Mouse (Mus musculus): Measurements from ENCODE around the gene Gfer. TPM values are rescaled to one million over a fixed set of nuclear protein-coding genes. Genes with fewer than 3 reads are reported as not detected.
"Not testable (repeated sequence)": the region's sequence is repeated elsewhere in the genome, so short reads cannot be mapped to it uniquely, and the experiment has no call there.

The Gfer gene
- total RNA-seq, 4 experiments from 2014 or later = 17.9 to 23.4 (median 21.1) TPM

DNA sequence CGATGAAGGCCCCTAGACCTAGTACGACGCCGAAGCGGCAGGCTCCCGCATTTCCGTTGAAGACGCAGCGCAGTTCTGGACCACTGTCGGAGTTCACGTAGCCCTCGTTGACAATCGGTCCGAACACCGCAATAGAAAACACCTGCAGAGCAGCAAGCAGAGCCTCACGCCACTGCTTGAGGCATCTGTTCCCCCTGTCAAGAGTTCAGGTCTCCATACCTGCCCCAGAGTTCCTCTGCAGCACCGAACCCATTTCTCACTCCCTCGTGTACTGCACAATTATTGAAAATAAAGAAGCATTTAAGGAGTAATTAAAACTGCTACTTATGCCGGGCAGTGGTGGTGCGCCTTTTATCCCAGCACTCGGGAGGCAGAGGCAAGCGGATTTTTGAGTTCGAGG is 8.4 kb downstream of the Gfer start:
- no peak for DNase-seq (ENCODE audit: low spot score in 2 of 2)

DNA sequence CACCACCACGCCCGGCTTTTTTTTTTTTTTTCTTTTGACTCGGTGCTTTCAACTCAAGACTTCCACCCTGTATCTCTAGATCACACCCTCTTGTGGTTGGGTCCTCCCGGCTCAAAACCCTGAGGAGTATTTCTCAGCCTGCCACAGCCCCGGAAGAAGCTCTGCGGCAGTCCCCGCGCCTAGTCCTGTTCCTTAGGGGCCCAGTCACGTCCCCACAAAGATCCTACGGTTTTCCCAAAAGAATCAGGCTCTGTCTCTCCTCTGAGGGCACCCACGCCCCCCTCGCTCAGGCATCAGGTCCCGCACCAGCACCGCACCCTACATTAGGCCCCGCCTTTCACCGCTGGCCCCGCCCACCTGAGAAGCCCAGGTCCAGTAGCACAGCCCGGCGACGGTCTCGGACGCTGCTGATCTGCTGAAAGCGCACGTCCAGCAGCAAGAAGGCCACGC is 8.8 kb downstream of the Gfer start:
- DNase-seq (ENCODE audit: low spot score in 2 of 2) = no peak

DNA sequence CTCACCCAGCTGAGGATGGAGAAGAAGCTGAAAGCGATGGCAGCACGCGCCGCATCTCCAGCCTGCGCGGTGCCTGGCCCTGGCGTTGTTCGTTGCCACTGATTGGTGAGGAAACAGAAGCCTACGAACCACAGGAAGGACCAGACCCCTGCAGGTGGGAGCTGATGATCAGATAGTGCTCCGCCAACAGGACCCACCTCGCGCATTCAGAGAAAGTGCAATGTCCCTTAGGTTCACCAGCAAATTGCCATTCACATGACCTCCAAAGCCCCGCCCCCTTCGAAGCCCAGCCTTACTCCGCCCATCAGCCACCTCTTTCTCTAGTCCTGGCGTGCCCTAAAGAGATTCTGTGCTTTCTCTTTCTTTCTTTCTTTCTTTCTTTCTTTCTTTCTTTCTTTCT is 9.4 kb downstream of the Gfer start:
- no peak for DNase-seq (ENCODE audit: low spot score in 2 of 2)

DNA sequence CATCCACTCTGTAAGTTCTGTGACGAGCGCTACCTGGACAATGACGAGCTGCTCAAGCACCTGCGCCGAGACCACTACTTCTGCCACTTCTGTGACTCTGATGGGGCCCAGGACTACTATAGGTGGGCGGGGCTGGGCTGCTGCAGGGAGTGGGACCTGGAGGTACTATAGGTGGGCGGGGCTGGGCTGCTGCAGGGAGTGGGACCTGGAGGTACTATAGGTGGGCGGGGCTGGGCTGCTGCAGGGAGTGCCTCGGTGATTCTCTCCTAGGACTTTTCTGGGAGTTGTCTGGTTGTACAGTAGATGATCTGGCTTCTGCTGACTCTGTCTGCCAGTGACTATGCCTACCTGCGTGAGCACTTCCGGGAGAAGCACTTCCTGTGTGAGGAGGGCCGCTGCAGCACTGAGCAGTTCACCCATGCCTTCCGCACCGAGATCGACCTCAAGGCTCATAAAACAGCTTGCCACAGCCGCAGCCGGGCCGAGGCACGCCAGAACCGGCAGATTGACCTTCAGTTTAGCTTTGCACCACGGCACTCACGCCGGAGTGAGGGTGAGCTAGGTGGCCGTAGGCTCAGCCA is 18.4 kb downstream of the Gfer start:
- DNase-seq (ENCODE audit: low spot score in 2 of 2) = no peak

DNA sequence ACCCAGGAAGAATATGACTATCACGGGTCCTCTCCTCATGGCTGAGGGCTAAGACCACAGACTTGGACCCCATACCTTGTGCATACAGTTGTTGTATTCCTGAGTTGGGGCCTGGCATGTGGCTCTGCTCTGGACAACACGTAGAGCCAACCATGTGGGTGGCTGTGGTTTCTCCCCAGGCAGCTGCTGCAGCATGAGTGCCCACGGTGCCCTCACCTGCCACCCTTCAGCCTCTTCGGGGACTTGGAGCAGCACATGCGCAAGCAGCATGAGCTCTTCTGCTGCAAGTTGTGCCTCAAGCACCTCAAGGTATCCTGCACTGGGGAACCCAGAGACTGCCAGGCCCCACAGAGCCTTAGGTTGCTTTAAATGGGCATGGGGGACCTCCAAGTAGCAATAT is 19.1 kb downstream of the Gfer start:
- DNase-seq (ENCODE audit: low spot score in 2 of 2) = no peak

DNA sequence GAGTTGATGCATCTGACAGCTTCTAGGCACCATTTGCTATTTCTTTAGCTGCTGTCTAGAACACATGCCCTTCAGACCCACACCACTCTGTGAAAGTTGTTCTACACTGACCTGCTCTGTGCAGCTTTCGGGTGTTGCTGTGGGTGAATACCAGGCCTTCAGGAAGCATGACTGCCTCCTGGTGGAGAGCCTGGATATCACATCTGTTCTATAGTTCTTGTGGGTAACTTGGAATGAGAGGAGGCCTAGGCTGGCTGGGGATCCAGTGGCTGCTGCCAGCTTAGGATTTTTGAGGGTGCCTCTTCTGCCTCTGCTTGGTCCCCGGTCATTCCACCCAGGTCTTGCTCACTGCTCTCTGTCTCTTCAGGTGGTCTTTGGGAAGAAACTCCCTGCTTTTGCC is 19.8 kb downstream of the Gfer start:
- DNase-seq (ENCODE audit: low spot score in 2 of 2) = peak in 1 of 2 experiments; percentile 72

DNA sequence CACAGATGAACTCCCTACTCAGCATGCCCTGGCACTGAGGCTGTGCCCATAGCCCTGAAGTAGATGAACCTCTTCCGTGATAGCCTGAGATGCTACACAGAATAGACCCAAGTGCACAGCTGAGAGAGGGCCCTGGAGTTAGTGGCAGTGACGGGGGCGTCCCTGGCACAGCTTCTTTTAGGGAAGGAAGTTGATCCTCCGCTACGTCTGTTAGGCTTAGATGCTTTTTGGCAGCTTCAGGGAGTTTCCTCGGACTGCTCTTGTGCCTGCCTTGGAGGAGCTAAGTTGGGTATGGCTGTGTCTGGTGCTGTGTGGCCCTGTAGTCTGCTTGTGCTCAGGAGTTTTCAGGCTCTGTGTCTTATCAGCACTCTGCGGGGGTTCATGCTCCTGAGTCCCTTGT is 21.7 kb downstream of the Gfer start:
- DNase-seq (ENCODE audit: low spot score in 2 of 2) = peak in 1 of 2 experiments; percentile 58

DNA sequence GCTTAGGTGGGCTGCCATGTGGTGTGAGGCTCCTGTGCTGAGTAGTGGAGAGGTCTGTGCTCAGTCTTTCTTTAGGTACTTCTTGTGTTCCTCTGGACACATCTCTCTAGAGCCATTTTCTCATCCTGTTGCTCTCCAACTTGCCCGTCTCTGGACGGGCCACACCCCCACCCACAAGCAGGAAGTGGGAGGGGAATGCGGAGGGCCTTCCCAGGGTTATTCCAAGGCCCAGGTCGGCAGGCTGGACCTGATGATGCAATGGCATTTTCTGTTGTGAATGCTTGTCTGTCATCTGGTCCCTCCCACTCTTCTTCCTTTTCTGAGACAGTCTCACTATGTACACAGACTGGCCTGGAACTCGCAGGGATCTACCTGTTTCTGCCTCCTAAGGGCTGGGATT is 23.8 kb downstream of the Gfer start:
- DNase-seq (ENCODE audit: low spot score in 2 of 2) = no peak

DNA sequence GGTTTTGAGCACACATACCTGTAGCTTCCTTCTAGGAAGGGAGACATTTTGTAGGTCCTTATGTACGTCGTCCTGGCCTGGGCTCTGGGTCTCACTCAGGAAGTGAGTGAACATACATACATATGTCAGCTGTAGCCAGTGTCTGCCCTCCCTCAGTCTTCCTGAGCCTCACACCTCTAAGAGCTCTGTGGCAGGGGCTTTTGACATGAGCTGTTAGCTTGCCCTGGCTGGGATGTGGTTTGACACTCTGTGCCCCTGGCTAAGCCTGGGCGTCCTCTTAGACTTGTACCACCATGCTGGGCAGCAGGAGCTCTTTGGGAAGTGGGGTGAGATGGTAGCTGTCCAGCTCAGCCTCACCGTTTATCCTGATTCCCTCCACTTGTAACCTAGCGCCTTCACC is 24.6 kb downstream of the Gfer start:
- no peak for DNase-seq (ENCODE audit: low spot score in 2 of 2)

DNA sequence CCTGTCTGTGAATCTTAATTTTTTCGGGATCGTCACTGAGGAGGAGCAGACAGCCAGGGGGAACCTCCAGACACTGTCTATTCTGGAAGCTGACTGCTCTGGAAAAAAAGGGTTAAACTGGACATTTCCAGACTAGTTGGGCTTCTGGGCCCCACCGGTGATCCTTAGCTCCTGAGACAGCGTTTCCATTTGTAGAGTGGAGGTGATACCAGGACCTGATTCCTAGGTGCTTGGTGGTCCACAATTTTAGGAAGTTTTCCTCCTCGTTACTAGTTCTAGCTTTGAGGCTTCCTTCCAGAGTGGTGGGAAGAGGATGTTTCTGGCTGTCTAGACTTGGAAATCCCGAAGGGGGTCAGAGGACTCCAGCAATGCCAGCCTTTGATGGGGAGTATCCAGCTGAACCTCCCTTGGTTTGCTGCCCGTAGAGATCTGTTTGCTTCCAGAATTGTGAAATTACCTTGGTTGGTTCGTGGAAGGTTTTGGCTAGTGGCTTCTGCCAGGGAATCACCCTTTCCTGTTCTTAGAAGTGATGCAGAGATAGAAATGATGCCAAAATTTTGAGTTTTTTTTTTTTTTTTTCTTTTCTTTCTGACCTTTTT is 25.6 kb downstream of the Gfer start:
- DNase-seq (ENCODE audit: low spot score in 2 of 2) = no peak

DNA sequence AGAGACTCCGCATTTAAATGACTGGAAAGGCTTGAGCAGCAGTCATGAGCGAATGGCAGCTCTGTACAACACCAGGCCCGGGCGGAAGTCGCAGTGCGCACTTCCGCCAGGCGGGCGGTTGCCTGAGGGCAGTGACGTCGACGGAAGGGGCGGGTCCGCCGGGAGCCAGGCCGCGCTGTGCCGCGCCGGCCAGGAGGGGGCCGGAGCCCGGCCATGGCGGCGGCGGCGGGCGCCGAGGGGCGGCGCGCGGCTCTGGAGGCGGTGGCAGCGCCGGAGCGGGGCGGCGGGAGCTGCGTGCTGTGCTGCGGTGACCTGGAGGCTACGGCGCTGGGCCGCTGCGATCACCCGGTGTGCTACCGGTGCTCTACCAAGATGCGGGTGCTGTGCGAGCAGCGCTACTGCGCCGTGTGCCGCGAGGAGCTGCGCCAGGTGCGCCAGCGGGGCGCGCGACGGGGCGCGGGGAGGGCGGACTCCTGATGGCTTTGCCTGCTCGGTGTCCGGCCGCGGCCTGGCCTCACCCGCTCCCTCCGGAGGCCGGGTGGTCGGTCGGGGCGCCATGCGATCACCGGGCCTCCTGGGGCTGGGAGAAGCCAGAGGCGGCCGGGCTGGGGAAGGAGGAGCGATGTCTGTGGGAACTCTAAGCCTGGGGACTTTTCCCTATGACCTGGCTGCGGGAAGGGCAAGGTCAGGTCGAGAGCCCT is 26.3 kb downstream of the Gfer start, which contains the start of gene Zfp598:
Gene Zfp598, plus strand, starts transcription at position 143 of the 701 bp plus-strand sequence.
- DNase-seq (ENCODE audit: low spot score in 2 of 2) = peak; percentile 84 to 92

DNA sequence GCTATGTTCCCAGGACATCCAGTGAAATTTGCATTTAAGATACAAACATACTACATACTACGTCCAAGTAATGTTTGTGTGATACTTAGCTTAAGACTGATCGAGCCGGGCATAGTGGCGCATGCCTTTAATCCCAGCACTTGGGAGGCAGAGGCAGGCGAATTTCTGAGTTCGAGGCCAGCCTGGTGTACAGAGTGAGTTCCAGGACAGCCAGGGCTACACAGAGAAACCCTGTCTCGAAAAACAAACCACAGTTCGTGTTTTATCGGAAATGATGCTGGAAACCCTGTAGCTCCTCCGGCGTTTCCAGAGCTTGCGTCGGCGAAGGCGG is 26.8 kb downstream of the Gfer start:
- DNase-seq (ENCODE audit: low spot score in 2 of 2) = not testable (repeated sequence)

DNA sequence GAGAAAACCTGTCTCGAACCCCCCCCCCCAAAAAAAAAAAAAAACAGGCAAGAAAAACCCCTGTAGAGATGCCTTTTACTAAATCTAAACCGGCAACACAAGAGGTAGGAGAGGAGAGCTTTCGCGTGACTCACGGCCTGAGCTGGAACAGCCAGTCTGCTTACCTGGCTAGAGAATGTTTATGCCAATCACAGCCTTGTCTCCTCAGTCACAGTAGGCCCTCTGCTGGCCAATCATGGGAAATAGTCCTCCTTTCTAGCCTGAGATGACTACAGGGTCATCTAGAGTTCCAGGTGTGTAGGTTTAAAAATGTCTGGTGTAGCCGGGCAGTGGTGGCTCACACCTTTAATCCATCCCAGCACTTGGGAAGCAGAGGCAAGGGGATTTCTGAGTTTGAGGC is 28.5 kb downstream of the Gfer start:
- DNase-seq (ENCODE audit: low spot score in 2 of 2) = peak in 1 of 2 experiments; percentile 43

DNA sequence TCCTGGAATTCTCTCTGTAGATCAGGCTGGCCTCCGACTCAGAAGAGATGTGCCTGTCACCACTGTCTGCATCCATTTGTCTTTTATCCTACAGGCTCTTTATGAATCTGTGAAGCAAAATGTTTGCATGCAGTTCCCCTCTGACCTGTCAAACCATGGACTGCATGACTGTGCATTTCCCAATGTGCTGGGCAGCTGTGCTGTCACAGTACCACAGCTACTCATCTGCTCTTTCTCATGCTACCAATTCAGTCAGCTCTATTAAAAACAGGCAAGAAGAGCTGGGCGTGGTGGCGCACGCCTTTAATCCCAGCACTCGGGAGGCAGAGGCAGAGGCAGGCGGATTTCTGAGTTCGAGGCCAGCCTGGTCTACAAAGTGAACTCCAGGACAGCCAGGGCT is 28.9 kb downstream of the Gfer start:
- DNase-seq (ENCODE audit: low spot score in 2 of 2) = not testable (repeated sequence)

DNA sequence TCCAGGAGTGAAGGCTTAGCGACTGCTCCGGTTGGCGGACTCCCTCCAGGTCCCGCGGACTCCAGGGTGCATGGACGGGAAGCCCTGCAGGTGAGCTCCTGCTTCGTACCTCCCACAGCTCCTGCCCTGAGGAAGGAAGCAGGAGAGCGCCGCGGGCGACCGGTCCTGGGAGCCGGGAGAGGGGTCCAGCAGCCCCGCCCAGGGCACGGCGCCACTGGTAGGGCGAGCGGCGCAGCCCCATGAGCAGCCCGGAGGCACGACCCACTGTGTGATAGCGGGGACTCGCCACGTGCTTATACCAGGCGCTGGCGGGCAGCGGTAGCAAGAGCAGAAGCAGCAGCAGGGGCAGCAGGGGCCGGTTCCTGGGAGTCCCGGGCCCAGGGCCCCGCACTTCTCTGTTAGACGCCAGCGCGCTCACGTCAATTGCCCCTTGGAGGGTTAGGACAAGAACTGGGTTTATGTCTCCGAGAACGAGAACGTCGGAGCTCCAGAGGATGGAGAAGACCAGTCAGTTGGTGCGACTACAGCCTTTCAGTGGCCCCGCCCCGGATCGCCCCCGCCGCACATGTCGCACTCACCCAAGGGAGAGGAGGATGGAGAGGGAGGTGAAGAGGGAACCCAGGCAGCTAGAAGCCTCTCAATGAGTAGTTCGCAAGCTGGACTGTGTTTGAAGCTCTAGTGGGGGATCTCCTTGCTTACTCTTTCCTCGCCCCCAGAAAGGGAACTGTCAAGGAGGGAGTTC is 37.8 kb downstream of the Gfer start, which contains the start of gene Npw:
Gene Npw, minus strand, starts transcription at position 441 of the 742 bp plus-strand sequence.
- no peak for DNase-seq (ENCODE audit: low spot score in 2 of 2)

DNA sequence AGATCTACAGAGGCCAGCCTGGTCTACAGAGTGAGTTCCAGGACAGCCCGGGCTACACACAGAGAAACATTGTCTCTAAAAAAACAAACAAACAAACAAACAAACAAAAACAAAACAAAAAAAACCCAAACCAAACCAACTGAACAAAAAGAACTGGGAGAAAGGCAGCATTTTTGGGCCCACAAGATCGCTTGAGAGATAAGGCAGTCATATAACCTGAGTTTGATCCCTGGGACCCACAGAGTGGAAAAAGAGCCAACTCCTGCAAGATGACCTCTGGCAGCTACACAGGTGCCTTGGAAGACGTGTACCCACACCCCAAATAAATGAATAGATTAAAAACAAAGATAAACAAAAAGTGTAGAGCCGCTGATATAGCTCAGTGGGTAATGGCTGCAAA is 41.0 kb downstream of the Gfer start:
- DNase-seq (ENCODE audit: low spot score in 2 of 2) = no peak

DNA sequence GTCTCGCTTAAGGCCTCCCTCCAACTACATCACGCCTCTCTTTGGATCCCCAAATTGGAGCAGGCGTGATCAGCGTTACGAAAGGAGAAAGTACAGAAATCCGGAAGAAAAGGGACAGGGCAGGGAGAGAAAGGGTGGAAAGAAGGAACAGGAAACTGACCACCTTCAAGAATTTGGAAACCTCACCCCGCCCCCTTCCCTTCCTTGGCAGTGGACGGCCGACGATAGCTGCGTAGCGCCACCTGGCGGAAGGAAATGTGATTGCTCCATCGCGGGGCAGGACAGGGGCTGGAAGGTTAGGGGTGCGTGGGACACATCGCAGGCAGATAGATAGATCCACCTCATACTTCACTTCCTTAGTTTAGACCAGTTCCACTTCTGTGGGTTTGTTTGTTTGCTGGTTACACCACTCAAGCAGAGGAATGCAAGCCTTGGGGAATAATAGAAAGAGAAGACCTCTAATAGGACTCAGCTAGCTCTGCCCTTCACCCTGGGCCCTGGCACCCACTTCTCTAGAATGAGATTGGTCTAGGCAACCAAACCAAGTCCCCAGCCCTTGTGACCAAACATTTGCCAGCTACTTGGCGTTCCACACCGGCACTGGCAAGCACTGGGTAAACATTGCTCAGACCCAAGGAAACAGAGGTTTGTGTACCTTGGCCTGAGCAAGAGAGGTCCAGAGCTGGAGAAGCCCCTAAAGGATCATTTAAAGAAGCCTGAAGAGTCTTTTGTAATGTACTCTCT is 41.8 kb downstream of the Gfer start:
- DNase-seq (ENCODE audit: low spot score in 2 of 2) = peak in 1 of 2 experiments; percentile 55

DNA sequence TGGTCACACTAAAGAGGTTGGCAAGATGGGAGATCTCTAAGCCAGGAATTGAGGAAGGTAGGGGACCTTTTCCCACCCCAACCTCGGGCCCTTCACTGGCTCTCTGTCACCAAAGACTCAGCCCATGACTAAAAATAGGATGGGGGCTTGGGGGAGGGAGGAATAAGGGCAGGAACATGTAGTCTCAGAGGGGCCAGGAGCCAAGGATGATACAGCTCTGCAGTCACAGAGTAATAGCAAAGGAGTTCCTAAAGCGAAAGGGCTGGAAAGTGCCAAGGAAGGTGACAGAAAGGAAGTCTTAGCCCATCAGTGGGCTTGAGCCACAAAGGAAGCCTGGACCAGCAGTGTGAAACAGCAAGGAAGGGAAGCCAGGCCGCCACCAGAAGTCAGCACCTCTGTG is 44.1 kb downstream of the Gfer start:
- DNase-seq (ENCODE audit: low spot score in 2 of 2) = no peak

DNA sequence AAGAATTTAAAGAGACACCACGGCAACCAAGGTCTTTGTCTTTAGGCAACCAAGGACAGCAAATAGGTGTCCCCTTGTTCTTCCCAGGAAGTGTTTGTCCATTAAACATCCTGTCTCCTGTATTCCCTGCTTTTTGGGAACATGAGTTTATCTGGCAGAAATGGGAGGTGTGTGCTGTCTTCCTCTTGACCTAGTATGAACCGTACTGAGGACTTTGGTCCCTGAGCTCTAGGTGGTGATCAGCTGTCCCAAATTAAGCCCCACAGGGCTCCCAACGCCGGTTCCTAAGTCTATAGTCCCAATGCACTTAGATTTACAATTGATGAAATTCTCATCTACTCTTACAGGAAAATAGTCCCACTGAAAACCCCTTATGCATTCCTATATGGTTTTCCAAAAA is 45.2 kb downstream of the Gfer start:
- DNase-seq (ENCODE audit: low spot score in 2 of 2) = no peak

DNA sequence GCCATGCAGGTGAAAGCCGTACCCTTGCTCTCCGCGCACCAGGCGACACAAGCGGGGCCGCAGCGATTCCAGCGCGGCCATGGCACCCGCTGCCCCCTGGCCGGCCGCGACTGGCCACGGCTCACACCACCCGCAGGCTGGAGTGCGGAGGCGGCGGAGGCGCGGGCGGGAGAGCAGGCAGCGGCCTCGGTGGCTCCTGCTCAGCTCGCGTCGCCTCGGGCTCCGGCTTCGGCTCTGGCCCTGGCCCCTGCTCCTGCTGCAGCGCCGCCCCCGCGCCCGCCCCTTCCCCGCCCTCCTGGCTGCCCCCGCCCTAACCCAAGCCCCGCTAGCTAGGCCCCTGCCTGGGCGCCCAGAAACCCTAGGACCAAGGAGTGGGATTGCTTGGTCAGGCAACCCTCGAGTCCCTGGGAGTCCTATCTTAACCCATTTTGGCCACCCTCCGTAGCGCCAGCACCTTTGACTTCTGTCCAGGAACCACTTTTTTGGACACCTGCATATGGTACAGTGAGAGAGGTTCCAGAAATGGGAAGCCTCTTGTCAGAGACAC is 45.8 kb downstream of the Gfer start, which contains the start of gene Slc9a3r2:
Gene Slc9a3r2, minus strand, starts transcription at position 258 of the 547 bp plus-strand sequence.
- DNase-seq (ENCODE audit: low spot score in 2 of 2) = no peak

DNA sequence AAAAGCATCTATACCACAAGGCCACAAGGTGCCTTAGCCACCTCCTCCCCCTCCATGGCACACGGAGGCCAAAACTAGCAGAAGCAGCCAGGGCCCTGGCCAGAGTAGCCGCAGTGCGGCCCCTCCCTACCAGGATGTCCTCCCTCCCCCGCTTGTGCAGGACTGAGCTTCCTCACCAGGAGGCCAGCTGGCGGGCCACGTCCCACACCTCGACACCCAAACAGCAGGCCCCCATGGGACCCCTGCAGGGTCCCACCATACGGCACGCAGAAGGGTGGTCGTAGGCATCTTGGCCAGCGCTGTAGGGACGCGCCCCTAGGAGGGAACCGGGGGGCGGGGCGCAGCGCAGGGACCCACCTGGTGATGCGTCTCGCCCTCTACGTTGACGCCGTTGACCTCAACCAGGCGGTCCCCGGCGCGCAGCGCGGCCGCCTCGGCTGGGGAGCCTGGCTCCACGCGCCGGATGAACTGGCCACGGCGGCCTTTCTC is 46.3 kb downstream of the Gfer start:
- DNase-seq (ENCODE audit: low spot score in 2 of 2) = no peak

All from layer of hippocampus, adult 8-10 months (tissue).